Mouse (Mus musculus) lung, postnatal 14 days (tissue): ENCODE data around the gene Adpgk.

ENCODE experiments used
- DNase-seq: peaks from one replicate; pipeline ENCODE4 v3.0.0; 2021

Adpgk gene

DNA sequence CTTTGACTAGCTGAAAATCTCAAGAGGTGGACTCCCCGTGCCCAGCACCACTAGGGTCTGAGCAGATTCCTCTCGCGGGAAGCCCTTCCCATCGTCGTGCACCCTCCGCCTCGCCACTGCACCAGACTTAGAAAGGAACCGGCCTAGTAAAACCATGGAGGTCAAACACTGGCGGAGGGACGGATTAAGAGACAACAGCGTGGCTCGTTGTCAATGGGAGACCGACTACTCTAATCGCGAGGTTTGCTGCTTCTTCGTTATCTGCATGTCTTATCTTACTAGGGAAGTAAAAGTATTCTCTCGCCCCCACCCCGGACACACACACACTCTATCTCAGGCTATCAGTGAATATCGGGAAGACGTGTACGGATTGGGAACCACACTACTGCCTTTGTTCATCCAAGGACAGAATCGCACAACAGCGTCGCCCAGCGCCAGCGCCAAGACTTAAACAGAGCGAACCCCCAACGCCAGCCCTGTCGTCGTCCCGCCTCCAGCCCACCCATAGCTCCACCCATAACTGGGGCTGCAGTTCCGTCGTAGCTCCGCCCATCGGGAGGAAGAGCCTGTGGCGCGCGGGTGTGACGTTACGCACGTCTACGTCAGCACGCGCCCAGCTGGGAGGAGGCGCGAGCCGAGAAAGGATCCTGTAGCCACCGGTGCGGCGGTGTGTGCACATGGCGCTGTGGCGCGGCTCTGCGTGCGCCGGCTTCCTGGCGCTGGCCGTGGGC, at the start of gene Adpgk:
Adpgk (plus strand) TSS at position 602 of the 731 bp plus-strand sequence.
- peak; percentile 98 for DNase-seq

DNA sequence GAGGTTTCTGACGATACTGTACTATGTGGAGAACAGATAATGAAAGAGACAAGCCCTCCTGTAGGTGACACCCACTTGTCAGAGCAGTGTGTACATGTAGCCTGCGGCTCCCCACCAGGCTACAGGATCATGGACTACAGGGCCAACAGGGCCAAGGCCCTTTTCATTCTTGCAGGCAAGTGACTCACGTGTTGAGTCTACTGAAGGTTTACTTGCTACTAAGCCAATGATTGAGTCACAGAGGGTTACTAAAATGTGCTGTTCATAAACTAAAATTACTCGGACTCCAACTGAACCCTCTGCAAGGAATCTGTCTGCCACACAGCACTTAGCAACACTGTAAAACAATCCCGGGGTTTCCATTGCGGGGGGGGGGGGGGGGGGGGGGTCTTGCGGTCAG, 46.2 kb upstream of the Adpgk start:
- DNase-seq, result no peak

DNA sequence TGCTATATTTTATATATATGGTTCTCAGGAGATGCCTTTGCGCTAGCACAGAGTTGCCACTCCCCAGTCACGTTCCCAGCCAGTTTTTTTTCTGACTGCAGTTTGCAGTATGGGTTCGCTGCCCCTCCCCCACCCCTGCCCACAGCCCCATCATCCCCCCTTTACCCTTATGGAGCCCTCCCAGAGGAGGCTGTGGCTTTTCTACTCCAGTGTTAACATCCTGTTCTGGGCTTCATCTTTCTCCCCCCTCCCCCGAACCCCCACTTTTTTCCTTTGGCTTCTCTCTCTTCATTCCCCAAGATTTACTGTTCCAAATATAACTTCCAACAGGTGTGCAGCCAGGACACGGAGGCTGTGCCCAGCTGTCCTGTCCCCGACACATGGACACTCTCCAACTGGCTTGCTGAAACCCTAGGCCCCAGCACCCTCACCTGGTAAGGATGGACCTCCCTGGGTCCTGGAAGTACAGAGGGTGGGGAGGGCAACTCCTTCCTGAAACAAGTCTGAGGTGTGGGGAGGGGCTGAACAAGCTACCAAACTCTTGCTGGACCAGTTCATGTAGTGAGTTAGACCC, 44.8 kb upstream of the Adpgk start:
- no peak for DNase-seq

DNA sequence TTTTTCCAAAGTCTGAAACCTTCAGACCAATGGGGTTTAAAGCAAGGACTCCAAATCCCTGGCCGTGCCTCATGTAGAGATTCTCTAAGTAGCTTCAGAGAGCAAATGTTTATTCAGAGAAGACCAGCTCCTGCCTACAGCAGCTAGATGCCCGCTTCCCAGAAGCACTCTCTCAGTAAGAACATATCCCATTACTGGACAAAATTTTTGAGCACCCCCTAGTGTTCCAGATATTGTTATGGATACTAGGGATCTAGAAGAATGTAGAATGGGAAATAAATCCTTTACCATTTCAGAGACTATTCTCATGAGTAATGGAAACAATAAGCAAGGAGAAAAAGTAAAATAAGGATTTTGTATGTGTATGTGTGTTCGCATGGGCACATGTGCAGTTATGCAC, 42.0 kb upstream of the Adpgk start:
- DNase-seq, result no peak

DNA sequence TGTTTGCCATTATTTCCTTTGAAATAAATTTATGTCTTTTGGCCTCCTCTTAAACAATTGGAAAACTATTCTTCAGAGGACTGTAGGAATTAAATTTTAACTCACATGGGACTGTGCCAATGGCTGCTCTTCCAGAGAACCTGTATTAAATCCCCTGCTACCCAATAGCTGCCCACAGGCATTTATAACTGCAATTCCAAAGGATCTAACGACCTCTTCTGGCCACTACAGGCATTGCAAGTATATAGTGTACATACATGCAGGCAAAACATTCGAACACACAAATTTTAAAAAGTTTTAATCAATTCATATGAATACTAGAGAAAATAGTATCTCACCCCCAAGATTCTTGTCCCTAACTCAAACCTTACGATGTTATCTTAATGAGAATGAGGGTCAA, 41.1 kb upstream of the Adpgk start:
- DNase-seq, result no peak

DNA sequence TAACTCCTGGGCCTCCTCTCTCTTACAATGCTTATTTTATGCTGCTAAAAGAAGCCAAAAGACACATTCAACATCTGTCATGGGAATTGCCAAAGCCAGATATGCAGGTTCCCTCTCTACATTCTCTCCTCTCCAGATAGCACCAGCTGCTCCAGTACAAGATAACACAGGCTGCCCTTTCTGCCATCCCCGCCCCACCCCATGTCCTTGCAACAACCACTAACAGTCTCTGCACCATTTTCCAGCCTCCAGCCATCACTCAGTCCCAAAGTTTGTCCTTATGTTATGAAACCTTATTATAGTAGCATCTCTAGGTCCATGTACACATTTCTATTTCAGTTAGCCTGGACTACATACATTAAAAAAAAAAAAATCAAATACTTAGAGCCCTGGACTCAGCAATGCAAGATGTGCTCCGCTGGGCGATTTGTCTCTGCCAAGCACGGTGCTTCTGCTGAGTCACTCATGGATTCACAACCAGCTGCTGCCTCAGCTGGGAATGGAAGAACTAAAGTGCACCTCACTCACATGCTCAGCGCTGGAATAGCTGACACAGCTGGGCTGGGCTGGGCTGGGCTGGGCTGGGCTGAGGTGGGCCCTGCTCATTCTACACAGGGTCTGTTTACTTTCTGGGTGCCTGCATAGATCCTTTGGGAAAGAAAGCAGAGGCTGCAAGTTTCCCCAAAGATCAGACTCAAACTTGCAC, 36.5 kb upstream of the Adpgk start:
- no peak for DNase-seq

DNA sequence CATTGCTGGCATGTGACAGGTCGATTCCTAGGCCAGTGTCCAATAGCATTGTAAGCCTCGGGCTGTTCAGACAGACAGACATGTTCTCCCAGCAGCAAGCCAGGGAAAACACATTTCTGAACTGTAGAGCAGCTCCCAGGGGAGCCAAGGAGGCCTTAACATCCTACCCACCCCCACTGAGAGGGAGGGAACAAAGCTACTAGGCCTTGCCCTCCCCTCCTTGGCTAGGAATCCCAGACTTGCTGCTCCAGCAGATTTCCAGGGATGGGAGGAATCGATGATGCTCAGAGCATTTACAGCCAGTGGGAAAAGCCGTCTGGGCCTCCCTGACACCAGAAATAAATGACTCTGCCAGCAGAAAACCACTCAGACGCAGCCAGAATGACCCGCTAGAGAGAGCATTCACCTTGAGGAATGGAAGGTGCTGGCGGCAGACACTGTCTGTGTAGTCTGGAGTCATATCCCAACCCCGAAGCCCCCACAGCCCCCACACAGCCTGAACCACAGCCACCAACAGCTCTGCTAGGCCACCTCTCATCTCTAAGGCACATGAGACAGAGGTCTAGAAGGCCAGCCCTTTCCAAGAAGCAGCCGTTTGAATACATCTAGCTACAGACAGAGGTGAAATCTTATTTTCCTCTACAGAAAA, 31.4 kb upstream of the Adpgk start:
- no peak for DNase-seq

DNA sequence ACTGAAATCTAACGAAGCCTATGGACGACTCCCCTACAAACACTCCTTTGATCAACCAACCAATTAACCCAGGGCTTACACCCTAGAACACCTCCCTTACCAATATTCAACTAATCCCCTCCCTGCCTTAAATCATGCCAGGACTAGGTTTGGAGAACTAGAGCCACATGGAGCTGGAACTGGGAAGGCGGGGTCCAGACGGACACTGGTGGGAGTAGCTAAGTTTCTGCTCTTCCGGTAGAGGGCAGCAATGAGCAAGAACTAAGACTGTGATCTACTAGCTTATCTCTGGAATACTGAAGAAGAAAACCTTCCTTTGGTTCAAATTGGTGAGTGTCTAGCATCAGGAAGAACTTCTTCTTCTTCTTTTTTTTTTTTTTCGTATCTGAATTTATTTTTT, 25.0 kb upstream of the Adpgk start:
- DNase-seq, result peak; percentile 39

DNA sequence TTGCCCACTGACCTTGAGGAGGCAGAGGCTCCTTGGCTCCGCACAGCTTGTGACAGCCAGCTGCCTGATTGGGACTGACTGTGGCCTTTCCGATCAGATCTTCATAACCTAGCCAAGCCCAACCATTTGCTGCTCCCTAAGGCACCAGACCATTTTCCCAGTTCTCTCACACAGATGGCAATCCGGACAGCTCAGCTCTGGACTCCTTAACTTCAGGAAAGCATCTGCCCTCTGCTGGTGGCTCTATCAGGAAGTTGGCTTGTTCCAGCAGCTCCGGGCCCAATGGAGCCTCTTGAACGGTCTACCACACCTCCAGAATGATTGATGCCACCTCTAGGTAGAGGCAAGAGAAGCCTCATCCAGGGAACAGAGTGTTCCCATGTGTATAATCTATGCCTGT, 21.6 kb upstream of the Adpgk start:
- DNase-seq, result peak; percentile 73

DNA sequence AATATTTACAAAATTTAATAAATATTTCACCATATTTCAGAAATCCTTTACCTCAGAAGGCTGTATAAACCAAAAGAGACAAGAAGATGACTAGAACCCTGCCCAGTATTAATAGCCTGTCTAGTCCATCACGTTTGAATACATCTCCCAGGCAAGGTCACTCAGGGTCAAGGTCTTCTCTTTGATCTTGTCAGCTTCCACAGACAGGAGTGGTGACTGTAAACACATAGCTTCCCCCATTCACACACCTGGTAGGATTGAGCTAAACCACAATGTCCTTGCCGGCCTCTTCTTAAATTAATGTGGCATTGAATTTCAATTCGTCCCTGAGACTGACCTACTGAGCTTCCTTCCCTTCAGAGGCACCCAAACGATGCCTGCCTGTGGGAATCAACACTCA, 20.3 kb upstream of the Adpgk start:
- DNase-seq, result no peak

DNA sequence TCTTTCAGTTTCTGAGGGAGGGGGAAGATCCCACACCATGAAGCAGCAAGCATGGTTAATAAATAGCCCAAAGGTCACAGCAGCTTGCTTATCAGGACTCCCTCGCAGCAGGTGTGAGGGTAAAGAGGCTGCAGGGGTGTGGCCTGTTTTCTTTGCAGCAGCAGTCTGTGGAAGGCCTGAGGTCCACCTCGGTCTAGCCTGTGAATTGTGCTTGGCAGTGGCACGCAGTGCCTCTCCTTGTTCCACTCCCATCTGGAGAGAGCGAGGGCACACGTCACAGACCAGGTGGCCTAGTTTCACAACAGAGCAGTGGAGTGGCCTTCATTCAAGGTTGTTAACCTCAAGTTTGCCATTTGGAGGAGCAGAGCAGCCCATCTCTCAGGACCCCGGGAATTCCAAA, 19.6 kb upstream of the Adpgk start:
- DNase-seq, result peak; percentile 51

DNA sequence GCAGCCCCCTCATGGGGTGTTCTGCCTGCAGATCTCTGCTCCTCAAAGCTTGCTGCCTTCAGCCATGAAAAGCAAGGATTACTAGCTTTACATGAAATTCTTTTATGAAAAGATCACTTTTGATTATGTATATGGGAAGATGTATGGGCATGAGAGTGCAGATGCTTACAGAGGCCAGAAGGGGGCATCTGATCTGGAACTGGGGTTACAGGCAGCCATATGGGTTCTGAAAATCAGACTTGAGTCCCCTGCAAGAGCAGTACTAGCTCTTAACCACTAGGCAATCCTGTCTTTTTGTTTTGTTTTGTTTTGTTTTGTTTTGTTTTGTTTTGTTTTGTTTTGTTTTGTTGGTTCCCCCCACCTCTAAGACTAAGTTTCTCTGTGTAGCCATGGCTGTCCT, 18.2 kb upstream of the Adpgk start:
- DNase-seq, result no peak

DNA sequence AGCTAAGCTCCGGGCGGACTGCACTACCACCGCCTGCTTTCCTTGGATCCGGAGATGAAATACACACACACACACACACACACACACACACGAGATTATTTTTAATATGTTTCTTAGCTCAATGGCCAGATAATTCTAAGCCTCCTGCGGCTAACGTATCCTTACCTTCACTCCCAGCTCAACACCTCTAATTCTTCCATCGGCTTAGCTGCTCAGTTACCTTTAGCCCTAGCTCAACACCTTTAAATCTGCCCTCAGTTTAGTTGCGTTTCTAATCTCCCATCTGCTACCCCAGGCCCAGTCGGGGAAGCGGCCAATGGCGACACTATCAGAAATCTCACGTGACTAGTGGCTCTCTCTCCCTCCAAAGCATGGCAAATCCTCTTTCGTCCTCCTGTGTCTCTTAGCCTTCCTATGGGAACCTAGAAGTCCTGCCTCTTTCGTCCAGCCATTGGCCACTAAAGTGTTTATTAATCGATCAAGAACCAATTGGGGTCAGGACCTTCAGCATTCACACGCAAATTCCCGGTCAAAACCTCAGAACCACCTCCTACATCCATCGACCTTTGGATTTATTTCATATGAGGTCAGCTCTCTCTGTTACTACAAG, 16.4 kb upstream of the Adpgk start:
- DNase-seq, result no peak

DNA sequence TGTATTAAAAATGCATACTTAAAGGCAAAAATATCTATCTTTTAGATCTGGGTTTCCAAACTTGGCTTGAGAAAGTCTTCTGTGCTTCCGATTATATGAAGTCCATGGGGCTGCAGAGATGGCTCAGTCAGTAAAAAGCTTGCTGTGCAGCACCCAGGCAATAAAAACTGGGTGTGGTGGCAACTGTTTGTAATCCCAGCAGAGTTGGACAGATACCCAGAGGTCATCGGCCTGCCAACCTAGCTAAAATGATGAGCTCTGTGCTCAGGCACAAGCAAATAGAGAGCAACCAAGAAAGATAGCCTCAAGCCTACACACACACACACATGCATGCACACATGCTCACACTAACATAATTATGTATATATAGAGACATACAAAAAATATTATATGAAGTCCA, 13.2 kb upstream of the Adpgk start:
- no peak for DNase-seq

DNA sequence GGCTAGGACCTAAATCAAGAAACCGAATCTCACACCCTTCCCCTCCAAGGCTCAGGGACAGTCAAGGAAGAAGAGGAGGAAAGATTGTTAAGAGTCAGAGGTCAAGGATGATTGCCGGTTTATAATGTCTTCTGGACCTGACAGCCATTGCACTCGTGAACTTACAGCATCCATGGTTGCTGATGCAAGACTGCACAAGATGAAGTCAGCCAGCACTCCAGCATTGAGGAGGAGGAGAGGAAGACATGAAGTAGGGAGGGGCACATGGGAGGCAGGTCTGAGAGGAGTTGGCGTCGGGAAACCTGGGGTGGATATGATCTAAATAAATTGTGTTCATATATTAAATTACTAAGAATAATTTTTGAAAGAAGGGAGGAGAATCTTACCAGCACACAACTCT, 12.7 kb upstream of the Adpgk start:
- DNase-seq, result no peak

DNA sequence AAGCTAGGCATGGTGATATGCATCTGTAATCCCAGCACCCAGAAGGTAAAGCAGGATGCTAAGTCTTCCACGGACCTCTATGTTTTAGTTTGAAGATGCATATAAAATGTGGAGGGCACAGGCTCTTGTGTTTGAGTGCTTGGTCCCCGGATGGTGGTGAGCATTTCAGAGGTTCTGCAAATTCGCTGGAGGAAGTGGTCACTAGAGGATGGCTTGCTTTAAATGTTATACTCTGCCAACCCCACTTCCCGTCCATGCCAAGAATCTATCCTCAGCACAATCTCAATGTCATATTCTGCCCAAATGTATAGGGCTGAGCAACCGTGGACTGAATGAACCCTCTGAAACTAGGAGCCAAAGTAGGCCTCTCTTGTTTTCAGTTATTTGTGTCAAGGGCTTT, 10.5 kb upstream of the Adpgk start:
- DNase-seq, result no peak

DNA sequence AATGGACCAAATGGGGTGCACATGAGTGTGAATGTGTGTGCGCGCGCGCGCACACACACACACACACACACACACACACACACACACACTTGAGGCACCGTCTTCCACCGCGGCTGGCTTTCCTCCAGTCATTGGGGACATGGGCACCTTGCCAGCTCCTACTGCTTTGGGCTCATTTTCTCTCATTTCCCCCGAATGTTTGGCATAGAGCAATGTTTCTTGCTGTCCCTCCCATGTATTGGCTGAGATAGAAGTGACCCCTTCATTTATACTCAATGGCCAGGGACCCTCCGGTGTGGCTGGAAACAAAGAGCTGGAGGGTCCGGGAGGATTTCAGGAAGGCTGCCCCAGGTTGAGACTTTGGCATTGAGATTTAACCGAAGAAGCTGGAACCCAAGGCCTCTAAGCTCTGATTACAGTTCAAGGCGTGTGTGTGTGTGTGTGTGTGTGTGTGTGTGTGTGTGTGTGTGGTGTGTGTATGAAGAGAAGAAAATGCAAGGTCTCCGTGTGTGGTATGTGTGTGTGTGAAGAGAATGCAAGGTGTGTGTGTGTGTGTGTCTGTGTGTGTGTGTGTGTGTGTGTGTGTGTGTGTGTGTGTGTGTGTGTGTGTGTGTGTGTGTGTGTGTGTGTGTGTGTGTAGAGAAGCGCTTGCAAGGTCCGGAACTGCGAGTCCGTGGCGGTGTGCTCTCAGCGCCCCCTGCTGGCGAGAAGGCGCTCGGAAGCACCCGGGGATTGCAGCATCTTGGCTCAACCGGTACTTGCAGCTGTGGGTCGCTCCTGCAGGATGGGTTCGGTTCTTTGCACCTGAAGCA, 9.3 kb upstream of the Adpgk start:
- peak; percentile 84 for DNase-seq

DNA sequence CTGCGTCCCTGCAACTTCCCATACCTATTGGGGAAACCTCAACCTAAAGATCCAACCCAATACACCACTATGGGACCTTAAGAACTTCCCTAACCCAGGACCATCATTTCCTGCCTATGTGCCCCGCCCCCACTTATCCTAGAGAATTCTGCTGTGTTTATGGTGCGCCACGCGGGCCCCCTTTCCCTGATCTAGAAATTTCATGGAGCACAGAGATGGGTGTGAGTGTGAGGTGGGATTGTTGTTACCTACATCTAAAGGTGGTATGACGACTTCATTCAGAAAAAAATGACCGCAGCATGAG, 8.7 kb upstream of the Adpgk start:
- DNase-seq, result no peak

DNA sequence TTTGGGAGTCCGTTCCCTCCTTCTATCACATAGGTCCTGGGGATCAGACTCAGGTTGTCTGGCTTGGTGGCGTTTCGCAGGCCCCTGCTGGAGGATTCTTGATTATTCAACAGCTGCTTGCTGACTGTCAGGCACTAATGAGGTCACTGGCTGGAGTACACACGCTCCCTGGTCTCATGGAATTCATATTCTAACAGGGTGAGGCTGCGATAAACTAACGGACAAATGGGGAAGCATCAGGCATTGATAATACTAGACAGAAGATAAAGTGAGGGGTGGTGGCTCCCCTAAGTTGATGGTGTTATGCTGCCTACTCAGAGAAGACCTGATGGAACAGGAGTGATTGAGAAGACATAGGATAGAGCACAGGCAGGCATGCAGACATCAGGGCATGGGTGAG, 5.7 kb upstream of the Adpgk start:
- no peak for DNase-seq

DNA sequence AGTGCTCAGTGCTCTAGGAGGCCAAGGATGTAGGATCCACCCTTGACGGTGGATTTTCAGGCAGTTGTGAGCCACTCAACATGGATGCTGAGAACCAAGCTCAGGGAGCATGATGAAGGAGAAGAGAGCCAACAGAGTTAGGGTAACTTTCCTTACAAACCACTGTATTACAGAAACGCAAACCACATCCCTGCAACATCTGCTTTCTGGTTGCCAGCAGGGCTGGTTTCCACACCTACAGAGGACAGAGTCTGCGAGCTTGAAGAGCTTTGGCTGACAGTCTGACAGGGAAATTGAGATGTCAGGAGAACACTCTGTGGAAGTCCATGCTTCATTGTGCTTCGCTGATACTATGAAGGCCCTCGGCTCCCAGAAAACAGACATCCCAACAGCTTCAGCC, 3.3 kb upstream of the Adpgk start:
- no peak for DNase-seq

DNA sequence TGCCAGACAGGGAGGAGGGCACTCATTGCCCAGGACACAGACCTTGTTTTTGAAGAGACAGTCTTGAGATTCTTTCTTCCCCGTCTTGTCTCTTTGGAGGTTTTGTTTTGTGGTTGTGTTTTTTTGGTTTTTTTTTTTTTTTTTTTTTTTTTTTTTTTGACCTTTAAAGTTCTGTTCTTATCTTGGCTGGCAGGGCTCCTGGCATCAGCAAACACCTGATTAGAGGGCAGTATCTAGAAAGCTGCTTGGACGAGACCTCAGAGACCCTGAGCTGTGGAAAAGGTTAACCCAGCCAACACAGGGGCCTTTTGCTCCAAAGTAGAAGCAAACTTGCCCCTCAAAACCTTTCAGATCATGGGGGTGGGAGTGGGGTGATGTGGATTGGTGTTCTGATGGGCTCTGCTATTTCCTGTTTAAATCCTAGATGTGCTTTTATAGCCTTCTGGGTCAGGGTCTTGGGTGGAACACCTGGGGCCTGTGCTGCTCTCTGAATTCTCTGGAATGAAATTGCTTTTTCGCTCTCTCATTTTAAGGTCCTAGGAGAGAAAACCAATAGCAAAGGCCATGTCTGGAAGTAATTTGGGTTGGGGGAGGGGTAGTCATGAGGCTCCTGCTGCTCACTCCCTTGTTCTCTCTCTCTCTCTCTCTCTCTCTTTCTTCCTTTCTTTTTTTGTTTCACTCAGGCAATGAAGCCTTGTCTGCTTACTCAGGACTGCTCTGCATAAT, 2.5 kb upstream of the Adpgk start:
- DNase-seq, result no peak

DNA sequence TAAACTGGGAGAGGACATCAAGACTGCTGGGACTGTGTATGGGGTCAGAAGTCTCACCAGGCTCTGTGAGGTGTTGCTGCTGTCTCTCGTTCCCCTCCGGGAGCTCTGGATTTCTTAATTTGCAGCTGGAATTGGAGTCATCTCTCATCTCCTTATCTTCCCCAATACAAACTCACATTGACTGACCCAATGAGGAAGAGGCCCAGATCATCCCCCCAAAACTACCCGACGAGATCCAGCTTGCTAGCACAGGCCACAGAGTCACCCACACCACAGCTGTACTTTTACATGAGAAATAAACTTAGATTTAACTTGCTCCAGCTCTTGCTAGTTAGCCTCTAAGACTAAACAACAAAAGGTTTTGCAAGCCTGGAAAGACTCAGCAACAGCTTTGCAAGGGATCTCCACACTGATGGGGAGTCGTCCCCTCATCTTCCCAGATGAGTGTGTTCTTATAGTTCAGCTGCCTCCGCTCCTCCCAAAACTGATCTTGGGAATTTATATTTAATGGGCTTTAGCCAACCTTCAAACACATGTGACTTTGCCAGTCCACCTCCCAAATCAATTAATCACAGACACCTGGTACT, 1.7 kb upstream of the Adpgk start:
- no peak for DNase-seq
